Mouse (Mus musculus): ENCODE measurements around the gene Pde10a.

Pde10a gene

GRCm38 (mm10) chr17:8592427-8593277 is 67.5 kb downstream of the Pde10a start:
- peak; percentile 43 for DNase-seq (ENCODE audit: low read depth, low spot score)
- Histone ChIP-seq H3K36me3 (ENCODE audit: control insufficient read depth, insufficient read depth, low read length, poor library complexity, severe bottlenecking) (no peaks in the 10 kb centered on the region), H3K27me3 (ENCODE audit: control insufficient read depth, insufficient read depth, low read length, poor library complexity, severe bottlenecking) (no peaks in the 10 kb centered on the region)

DNA sequence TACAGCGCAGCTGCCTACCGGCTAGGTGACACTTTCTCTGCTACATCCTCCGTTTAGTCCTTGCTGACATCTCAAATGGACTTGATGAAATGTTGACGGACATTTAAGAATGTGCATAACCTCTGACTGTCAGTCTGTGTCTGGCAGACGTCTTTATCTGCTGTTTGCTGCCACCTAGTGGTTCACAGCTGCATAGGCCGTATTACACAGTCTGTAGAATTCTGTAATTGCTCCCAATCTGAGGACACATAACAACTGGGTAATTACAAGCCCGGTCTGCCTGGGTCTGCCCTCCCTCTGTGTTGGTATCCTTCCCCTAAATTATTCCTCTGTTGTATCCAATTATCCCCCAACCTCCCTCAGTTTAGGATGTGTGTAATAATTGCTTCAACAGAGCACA is 72.6 kb downstream of the Pde10a start:
- Histone ChIP-seq H3K27me3 (ENCODE audit: control insufficient read depth, insufficient read depth, low read length, poor library complexity, severe bottlenecking) (no peaks in the 10 kb centered on the region), H3K36me3 (ENCODE audit: control insufficient read depth, insufficient read depth, low read length, poor library complexity, severe bottlenecking) (no peaks in the 10 kb centered on the region)
- peak; percentile 61 for DNase-seq (ENCODE audit: low read depth, low spot score)

DNA sequence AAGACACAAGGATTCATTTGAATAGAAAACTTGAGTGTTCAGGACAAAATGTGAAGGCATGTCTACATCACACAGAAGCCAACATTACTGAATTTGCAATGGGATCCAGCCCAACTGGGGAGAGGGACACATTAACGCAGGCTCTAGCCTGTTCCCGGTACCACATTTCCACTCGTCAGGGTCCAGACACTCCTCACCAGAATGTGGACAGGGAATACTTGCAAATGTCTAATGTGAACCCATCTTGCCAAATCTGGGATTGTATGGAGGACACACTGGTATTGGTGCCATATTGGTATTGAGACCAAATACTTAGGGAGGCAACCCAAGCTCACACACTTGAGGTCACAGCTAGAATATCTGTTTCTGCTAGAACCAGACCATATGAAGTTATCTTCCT is 77.8 kb downstream of the Pde10a start:
- no peak for DNase-seq (ENCODE audit: low read depth, low spot score)
- Histone ChIP-seq H3K36me3 (ENCODE audit: control insufficient read depth, insufficient read depth, low read length, poor library complexity, severe bottlenecking) (no peaks in the 10 kb centered on the region), H3K27me3 (ENCODE audit: control insufficient read depth, insufficient read depth, low read length, poor library complexity, severe bottlenecking) (no peaks in the 10 kb centered on the region)

DNA sequence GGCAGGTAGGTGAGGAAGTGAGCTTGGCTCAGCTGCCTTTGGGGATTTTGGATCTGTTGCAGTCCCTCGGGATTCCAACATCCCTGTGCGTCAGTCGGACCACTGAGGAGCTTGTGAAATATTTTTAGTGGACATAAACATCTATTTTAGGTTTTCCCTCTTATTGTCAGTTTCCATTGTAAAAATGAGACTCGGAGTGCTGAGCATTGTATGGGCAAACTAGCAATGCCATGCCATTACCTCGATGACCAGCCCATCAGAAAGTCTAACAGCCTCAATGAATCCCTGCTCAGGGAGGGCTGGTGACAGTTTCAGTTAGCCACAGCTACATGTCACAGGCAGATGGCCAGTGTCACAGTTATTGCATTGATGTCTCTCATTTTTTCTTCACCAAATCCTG is 80.7 kb downstream of the Pde10a start:
- H3K36me3 ChIP-seq (ENCODE audit: control insufficient read depth, insufficient read depth, low read length, poor library complexity, severe bottlenecking) = no peaks in the 10 kb centered on the region
- H3K27me3 ChIP-seq (ENCODE audit: control insufficient read depth, insufficient read depth, low read length, poor library complexity, severe bottlenecking) = no peaks in the 10 kb centered on the region

DNA sequence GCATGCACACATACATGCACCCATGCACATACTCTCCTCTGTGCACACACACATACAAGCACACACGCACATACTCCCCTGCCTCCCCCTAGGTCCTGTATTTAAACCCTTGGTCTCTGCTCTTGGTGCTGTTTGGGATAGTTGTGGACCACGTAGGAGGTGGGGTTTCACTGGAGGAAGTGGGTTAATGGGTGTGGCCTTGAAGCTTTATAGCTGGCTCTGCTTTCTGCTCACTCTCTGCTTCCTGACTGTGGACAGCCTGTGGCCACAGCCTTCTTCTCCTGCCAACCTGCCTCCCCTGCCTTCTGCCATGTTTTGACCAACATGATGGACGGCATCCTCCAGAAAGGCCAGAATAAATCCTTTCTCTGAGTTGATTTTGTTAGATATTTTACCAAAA is 81.5 kb downstream of the Pde10a start:
- DNase-seq (ENCODE audit: low read depth, low spot score) = no peak
- Histone ChIP-seq H3K27me3 (ENCODE audit: control insufficient read depth, insufficient read depth, low read length, poor library complexity, severe bottlenecking) (no peaks in the 10 kb centered on the region), H3K36me3 (ENCODE audit: control insufficient read depth, insufficient read depth, low read length, poor library complexity, severe bottlenecking) (no peaks in the 10 kb centered on the region)

More for the DNA sequence above, 80.7 kb downstream of the Pde10a start:
- DNase-seq (ENCODE audit: low read depth, low spot score) = no peak

GRCm38 (mm10) chr17:8611916-8612315 is 86.7 kb downstream of the Pde10a start:
- Histone ChIP-seq H3K36me3 (ENCODE audit: control insufficient read depth, insufficient read depth, low read length, poor library complexity, severe bottlenecking) (no peaks in the 10 kb centered on the region), H3K27me3 (ENCODE audit: control insufficient read depth, insufficient read depth, low read length, poor library complexity, severe bottlenecking) (no peaks in the 10 kb centered on the region)
- DNase-seq (ENCODE audit: low read depth, low spot score) = no peak

DNA sequence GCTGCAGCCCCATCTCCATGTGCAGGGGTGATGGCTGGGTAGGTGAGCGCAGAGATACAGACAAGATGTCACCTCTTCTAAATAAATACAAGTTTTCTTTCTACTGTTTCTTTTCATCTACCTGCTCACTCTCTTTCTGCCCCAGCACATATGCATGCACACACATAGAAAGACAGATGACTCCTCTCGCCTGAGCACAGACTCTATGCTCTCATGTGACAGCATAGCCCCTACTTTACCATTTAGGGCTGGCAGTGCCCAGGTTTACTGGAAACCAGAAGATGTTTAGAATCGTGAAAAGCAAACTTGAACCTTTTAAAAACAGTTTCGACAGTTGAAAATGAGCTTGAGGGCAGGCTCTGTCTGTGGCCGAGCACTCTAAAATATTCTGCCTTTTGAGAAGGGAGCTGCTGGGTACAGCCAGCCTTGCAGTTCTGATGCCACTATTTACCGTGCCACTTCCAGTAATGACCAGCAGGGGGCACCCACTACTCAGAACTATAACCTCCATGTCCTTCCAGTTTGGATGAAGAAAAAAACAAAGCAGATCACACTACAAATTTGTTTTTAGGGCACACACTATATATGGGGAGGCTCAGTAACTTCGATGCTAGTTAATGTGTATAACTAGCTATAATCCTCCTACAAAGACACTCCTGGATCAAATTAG is 88.8 kb downstream of the Pde10a start:
- H3K36me3 ChIP-seq (ENCODE audit: control insufficient read depth, insufficient read depth, low read length, poor library complexity, severe bottlenecking) = no peaks in the 10 kb centered on the region

DNA sequence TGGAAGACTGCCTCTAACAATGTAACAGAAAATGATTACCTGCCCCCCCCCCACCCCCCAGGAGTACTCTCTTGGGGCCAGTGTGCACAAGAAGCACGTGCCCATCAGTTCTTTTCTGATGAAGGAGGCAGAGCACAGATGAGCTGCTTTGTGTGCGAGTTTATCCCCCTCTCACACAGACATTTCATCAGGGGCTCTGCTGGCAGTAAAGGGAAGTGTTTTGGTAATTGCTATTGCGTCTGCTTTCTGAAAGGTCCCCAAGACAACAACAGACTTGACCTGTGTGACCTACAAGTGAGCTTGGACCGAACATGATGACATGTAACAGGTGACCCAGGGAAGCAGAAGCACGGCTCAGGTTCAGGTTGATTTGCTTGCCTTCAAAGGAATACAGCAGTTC is 95.2 kb downstream of the Pde10a start:
- DNase-seq (ENCODE audit: low read depth, low spot score) = no peak
- Histone ChIP-seq H3K36me3 (ENCODE audit: control insufficient read depth, insufficient read depth, low read length, poor library complexity, severe bottlenecking) (no peaks in the 10 kb centered on the region), H3K27me3 (ENCODE audit: control insufficient read depth, insufficient read depth, low read length, poor library complexity, severe bottlenecking) (no peaks in the 10 kb centered on the region)

More for the DNA sequence above, 88.8 kb downstream of the Pde10a start:
- H3K27me3 ChIP-seq (ENCODE audit: control insufficient read depth, insufficient read depth, low read length, poor library complexity, severe bottlenecking) = no peaks in the 10 kb centered on the region
- DNase-seq (ENCODE audit: low read depth, low spot score) = peak; percentile 61

- Histone ChIP-seq H3K27me3 (ENCODE audit: control insufficient read depth, insufficient read depth, low read length, poor library complexity, severe bottlenecking) (no peaks in the 10 kb centered on the region), H3K36me3 (ENCODE audit: control insufficient read depth, insufficient read depth, low read length, poor library complexity, severe bottlenecking) (no peaks in the 10 kb centered on the region)
- no peak for DNase-seq (ENCODE audit: low read depth, low spot score)
Observed at GRCm38 (mm10) chr17:8621105-8621504, 95.9 kb downstream of the Pde10a start.

DNA sequence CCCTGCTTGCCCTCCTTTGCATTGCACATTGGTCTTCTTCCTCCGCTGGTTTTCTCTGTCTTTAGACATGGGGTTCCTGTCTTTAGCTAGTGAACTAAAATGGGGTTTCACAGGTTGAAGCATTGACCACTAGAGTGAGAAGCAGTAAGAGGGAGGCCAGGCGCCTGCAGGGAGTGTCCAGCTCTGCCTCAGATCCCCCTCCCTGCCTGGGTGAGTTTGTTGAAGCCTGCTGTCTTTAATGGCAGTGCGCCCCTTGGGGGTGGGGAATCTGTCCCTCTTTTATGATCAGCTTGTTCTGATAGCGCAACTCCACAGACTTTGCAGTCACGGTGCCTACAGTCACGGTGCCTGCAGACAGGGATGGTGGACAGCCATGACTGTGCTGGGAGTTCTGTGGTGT is 96.7 kb downstream of the Pde10a start:
- Histone ChIP-seq H3K27me3 (ENCODE audit: control insufficient read depth, insufficient read depth, low read length, poor library complexity, severe bottlenecking) (no peaks in the 10 kb centered on the region), H3K36me3 (ENCODE audit: control insufficient read depth, insufficient read depth, low read length, poor library complexity, severe bottlenecking) (no peaks in the 10 kb centered on the region)
- DNase-seq (ENCODE audit: low read depth, low spot score) = no peak

DNA sequence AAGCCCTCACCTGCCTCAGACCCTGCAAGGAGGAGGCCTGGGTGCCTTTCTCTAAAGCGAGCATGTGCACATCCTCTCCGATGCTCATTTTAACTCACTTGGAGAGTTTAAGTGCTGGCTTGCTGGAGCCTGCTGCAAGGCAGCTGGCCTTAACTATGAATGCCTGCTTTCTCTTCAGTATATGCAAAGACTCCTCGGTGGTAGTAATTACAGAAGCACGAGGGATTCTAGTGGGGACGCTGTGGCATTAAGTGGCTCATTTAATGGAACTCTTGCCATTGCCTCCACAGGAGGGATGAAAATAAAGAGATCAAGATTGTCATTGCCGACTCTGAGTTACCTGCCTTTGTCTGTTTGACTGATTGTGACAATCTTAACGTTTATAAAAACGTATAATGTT is 101.2 kb downstream of the Pde10a start:
- no peak for DNase-seq (ENCODE audit: low read depth, low spot score)
- H3K27me3 ChIP-seq (ENCODE audit: control insufficient read depth, insufficient read depth, low read length, poor library complexity, severe bottlenecking) = no peaks in the 10 kb centered on the region
- H3K36me3 ChIP-seq (ENCODE audit: control insufficient read depth, insufficient read depth, low read length, poor library complexity, severe bottlenecking) = no peaks in the 10 kb centered on the region

DNA sequence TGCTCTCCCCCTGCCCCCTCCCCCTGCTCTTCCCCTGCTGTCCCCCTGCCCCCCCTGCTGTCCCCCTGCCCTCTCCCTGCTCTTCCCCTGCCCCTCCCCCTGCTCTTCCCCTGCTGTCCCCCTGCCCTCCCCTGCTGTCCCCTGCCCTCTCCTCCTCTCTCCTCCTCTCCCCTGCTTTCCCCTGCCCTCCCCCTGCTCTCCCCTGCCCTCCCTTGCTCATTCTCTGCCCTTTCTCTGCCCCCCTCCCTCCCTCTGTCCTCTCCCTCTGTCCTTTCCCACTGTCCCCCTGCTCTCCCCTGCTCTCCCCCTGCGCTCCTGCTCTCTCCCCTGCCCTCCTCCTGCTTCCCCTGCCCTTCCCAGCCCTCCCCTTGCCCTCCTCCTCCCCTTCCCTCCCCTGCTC is 106.5 kb downstream of the Pde10a start:
- Histone ChIP-seq H3K36me3 (ENCODE audit: control insufficient read depth, insufficient read depth, low read length, poor library complexity, severe bottlenecking) (no peaks in the 10 kb centered on the region), H3K27me3 (ENCODE audit: control insufficient read depth, insufficient read depth, low read length, poor library complexity, severe bottlenecking) (no peaks in the 10 kb centered on the region)

GRCm38 (mm10) chr17:8633596-8633995 is 108.4 kb downstream of the Pde10a start:
- DNase-seq (ENCODE audit: low read depth, low spot score) = no peak
- no peaks in the 10 kb centered on the region for H3K36me3 ChIP-seq (ENCODE audit: control insufficient read depth, insufficient read depth, low read length, poor library complexity, severe bottlenecking)

More for the DNA sequence above, 106.5 kb downstream of the Pde10a start:
- no peak for DNase-seq (ENCODE audit: low read depth, low spot score)

GRCm38 (mm10) chr17:8634476-8634875 is 109.3 kb downstream of the Pde10a start:
- DNase-seq (ENCODE audit: low read depth, low spot score) = no peak
- Histone ChIP-seq H3K36me3 (ENCODE audit: control insufficient read depth, insufficient read depth, low read length, poor library complexity, severe bottlenecking) (no peaks in the 10 kb centered on the region), H3K27me3 (ENCODE audit: control insufficient read depth, insufficient read depth, low read length, poor library complexity, severe bottlenecking) (no peaks in the 10 kb centered on the region)

More at GRCm38 (mm10) chr17:8633596-8633995, 108.4 kb downstream of the Pde10a start:
- no peaks in the 10 kb centered on the region for H3K27me3 ChIP-seq (ENCODE audit: control insufficient read depth, insufficient read depth, low read length, poor library complexity, severe bottlenecking)

DNA sequence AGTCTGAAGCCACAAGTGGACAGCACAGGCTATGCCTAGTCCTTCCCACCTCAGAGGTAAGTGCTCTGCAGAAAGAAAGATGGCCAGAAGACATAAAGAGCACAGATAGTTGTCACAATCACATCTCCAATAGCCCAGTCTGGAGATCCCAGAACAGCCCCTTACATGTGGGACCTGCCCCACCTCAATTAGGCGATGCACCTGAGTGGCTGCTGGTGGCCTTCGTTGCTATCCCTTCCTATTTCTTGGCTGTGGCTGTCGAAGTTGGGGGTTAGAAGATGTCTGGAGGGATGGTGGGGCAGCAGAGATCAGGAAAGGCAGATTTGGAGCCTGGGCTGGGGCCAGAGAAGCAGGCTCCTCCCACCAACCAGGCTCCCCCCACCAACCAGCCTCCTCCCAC is 111.1 kb downstream of the Pde10a start:
- Histone ChIP-seq H3K36me3 (ENCODE audit: control insufficient read depth, insufficient read depth, low read length, poor library complexity, severe bottlenecking) (no peaks in the 10 kb centered on the region), H3K27me3 (ENCODE audit: control insufficient read depth, insufficient read depth, low read length, poor library complexity, severe bottlenecking) (no peaks in the 10 kb centered on the region)
- no peak for DNase-seq (ENCODE audit: low read depth, low spot score)
